ENCODE assay signal across 23 mouse cellular contexts in the genomic region with DNA sequence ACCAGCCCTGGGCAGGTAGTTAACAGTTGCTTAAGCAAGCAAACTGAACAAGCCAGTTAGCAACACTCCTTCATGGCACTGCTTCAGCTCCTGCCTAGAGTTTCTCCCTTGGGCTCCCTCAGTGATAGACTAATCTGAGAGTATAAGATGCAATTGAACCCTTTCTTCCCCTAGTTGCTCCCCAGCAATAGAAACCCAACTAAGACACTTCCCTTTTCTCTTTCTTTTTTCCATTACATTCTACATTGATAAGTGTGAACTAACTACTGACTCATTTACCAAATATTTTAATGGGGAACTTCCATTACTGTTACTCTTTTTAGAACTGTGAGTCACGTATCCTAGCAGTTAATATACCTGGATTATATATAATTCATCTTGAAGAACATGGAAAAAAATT. TPM values are rescaled to one million over a fixed set of nuclear protein-coding genes. Genes with fewer than 3 reads are reported as not detected.
DNase-seq lines count a peak whose midpoint lies in the region; ATAC-seq and TF ChIP-seq lines count a peak whose summit lies in the region.
"Had no signal": no experiment of that assay in that cellular context is flagged by ENCODE, and none has a peak within 500 bp of the region (broad histone marks: within the 10 kb centered on the region; RNA-seq: fewer than 3 reads in every experiment).

No protein-coding gene starts in this region.

- intact Hi-C loops in gastrocnemius, adult 2 months (cut with DNase I), result no loop called here

- TF ChIP-seq POLR2A in MEL (IDR thresholded peaks at IDR 0.05; ENCODE audit: control insufficient read depth in 1 of 2, insufficient read depth in 1 of 2, low read depth in 1 of 2, low read length in 2 of 2, poor library complexity in 1 of 2), result no peak

- no peak overlapping the region for H3K9ac ChIP-seq in MEL (ENCODE audit: control insufficient read depth, low read depth, low read length, poor library complexity, severe bottlenecking)
- H3K9ac ChIP-seq: embryonic facial prominence, embryonic 12.5 days; embryonic facial prominence, embryonic 15.5 days; forebrain, postnatal 0 days; hindbrain, embryonic 13.5 days; intestine, embryonic 15.5 days had no signal

- peaks cover 15 to 24% of the 10 kb centered on the region in 2 experiments for H3K36me3 ChIP-seq in MEL (ENCODE audit: control insufficient read depth in 1 of 2, insufficient read depth in 2 of 2, low read length in 2 of 2)
- H3K36me3 ChIP-seq in splenic B cell, adult 2 months (ENCODE audit: control insufficient read depth, insufficient read depth, low read length, poor library complexity, severe bottlenecking), result peaks cover 6% of the 10 kb centered on the region; the same call in 1 of the 2 replicates

- ATAC-seq in common myeloid progenitor, adult 5-6 weeks (replicated peaks; ENCODE audit: low read depth, poor library complexity, severe bottlenecking), result 0 out of 2 replicates have a peak, but pooled peaks have one; percentile 8
- ATAC-seq: CD4-positive, CD25-positive, alpha-beta regulatory T cell, adult 4 months; forebrain, embryonic 14.5 days; forebrain, postnatal 0 days; hindbrain, embryonic 16.5 days; intestine, embryonic 15.5 days had no signal

- peaks cover 2 to 3% of the 10 kb centered on the region in 2 experiments; a peak in 2 of 4 replicates for H3K4me1 ChIP-seq in MEL (ENCODE audit: control insufficient read depth in 1 of 2, insufficient read depth in 2 of 2, low read length in 2 of 2)
- H3K4me1 ChIP-seq: embryonic facial prominence, embryonic 12.5 days; embryonic facial prominence, embryonic 15.5 days; hindbrain, embryonic 10.5 days; hindbrain, embryonic 13.5 days; intestine, embryonic 15.5 days had no signal

- TF ChIP-seq EP300 in MEL (IDR thresholded peaks at IDR 0.05; ENCODE audit: low read depth in 1 of 2, low read length in 2 of 2), result peak in 1 of 2 experiments; percentile 52; a peak in 1 of 4 replicates

- TF ChIP-seq CTCF in MEL (IDR thresholded peaks at IDR 0.05 in 2 of 3, conservative IDR thresholded peaks at IDR 0.05 in 1 of 3; ENCODE audit: control insufficient read depth in 1 of 3, insufficient read depth in 1 of 3, low read depth in 2 of 3, low read length in 3 of 3, poor library complexity in 1 of 3, severe bottlenecking in 1 of 3), result no peak
- no peak for TF ChIP-seq CTCF in gastrocnemius, adult 2 months (IDR thresholded peaks at IDR 0.05)

- peaks cover 25% of the 10 kb centered on the region for H3K79me2 ChIP-seq in MEL (ENCODE audit: control insufficient read depth, insufficient read depth, low read length, poor library complexity)

- no peak for TF ChIP-seq RAD21 in MEL (IDR thresholded peaks at IDR 0.05; ENCODE audit: low read depth, low read length)

- no peaks in the 10 kb centered on the region for H3K9me3 ChIP-seq in MEL (replicated peaks; ENCODE audit: insufficient read depth, low read length)
- H3K9me3 ChIP-seq: embryonic facial prominence, embryonic 12.5 days; embryonic facial prominence, embryonic 15.5 days; hindbrain, embryonic 10.5 days; hindbrain, embryonic 13.5 days; intestine, embryonic 15.5 days had no signal

- no peaks in the 10 kb centered on the region for H3K27me3 ChIP-seq in MEL (ENCODE audit: control insufficient read depth in 1 of 2, insufficient read depth in 2 of 2, low read length in 2 of 2)
- no peaks in the 10 kb centered on the region; the same call in 1 of the 2 replicates for H3K27me3 ChIP-seq in splenic B cell, adult 2 months (ENCODE audit: control insufficient read depth, insufficient read depth, low read length, poor library complexity, severe bottlenecking)
- H3K27me3 ChIP-seq: embryonic facial prominence, embryonic 12.5 days; embryonic facial prominence, embryonic 15.5 days; hindbrain, embryonic 13.5 days; intestine, embryonic 15.5 days had no signal

- DNase-seq in 416B (ENCODE audit: low read depth) (peak; percentile 40), MEL (ENCODE audit: low read depth, low spot score) (peak; percentile 70)
- peak; percentile 25 for DNase-seq in splenic B cell, adult 2 months (ENCODE audit: low read depth, low spot score)
- no peak for DNase-seq in layer of hippocampus, postnatal 36 days
- no peak for DNase-seq in left cerebral cortex, adult 11 months (ENCODE audit: low spot score)
- DNase-seq in gastrocnemius, adult 2 months, result no peak
- DNase-seq: adrenal gland, adult 8-10 months; adrenal gland, postnatal 25 days; cerebellum, adult 18-20 months; cerebellum, adult 9-10 months; cerebellum, postnatal 14 days; forebrain, postnatal 0 days; gastrocnemius, postnatal 25 days; heart, postnatal 36 days had no signal

- H3K27ac ChIP-seq in MEL (ENCODE audit: control insufficient read depth, low read depth, low read length), result no peak overlapping the region
- no peak overlapping the region for H3K27ac ChIP-seq in gastrocnemius, adult 2 months
- H3K27ac ChIP-seq: embryonic facial prominence, embryonic 12.5 days; embryonic facial prominence, embryonic 15.5 days; hindbrain, embryonic 10.5 days; hindbrain, embryonic 13.5 days; intestine, embryonic 15.5 days had no signal

- no peak overlapping the region for H3K4me3 ChIP-seq in MEL (ENCODE audit: control insufficient read depth in 1 of 2, insufficient read depth in 1 of 2, low read depth in 2 of 2, low read length in 2 of 2)
- H3K4me3 ChIP-seq in gastrocnemius, adult 2 months, result no peak overlapping the region
- H3K4me3 ChIP-seq: embryonic facial prominence, embryonic 12.5 days; embryonic facial prominence, embryonic 15.5 days; hindbrain, embryonic 10.5 days; hindbrain, embryonic 13.5 days; intestine, embryonic 15.5 days had no signal

TF ChIP-seq in MEL, 35 proteins besides CTCF, POLR2A, EP300 and RAD21:
- TF ChIP-seq GABPA (IDR thresholded peaks at IDR 0.05; ENCODE audit: low read depth, low read length), result no peak
- TF ChIP-seq SMC3 (IDR thresholded peaks at IDR 0.05; ENCODE audit: low read depth, low read length), result 0 out of 2 replicates have a peak, but pooled peaks have one; percentile 6
TF ChIP-seq in MEL: peak in this region for 1.

RNA-seq across cellular contexts. Expression of a gene that starts 32.6 kb away (rescaled TPM):
- total RNA-seq in MEL (2012; rRNA removed), result 21.6 and 24.4 TPM in 2 replicates
- polyA plus RNA-seq in MEL (2012; ENCODE audit: insufficient read depth in 1 of 2, insufficient read length in 2 of 2, low read depth in 1 of 2, low replicate concordance in 2 of 2, missing spikeins in 1 of 2), result 100 to 1,000 TPM in 1 of 2 experiments, 10 to 100 TPM in 1; 70.5 to 101 TPM
- total RNA-seq in common myeloid progenitor, adult 5-6 weeks (2017), result 89.2 and 103 TPM in 2 replicates
- 10 to 100 TPM; 58.5 to 60.6 TPM for total RNA-seq in layer of hippocampus, postnatal 36 days (2021)
- total RNA-seq in gastrocnemius, adult 2 months (2021), result 100 to 1,000 TPM in 1 of 2 experiments, 10 to 100 TPM in 1; 96.2 to 100 TPM

Comparison
In these comparisons a context has a peak if more than half of its experiments do, and no peak if none do; other contexts are left out.
1. DNase-seq: peak in 416B (single experiment), MEL (single experiment) and splenic B cell, adult 2 months (single experiment); none in layer of hippocampus, postnatal 36 days (0 of 2), left cerebral cortex, adult 11 months (single experiment) and gastrocnemius, adult 2 months (single experiment).